Mouse (Mus musculus) midbrain, embryonic 10.5 days (tissue): ENCODE data around the gene Ncoa4. TPM values are rescaled to one million over a fixed set of nuclear protein-coding genes. Genes with fewer than 3 reads are reported as not detected.
A peak's percentile ranks its signal among the peaks of the same experiment; 100 is the strongest.

Source experiments
- DNase-seq: peaks from one replicate; pipeline ENCODE4 v3.0.0-alpha.2; 2017; ENCODE audit warnings: low spot score
- H3K27ac ChIP-seq: fragments of 300-500 bp; sonication (generic); replicated peaks from 2 replicates; pipeline ENCODE4 v1.5.1; 2016; ENCODE audit warnings: mild to moderate bottlenecking
- H3K27me3 ChIP-seq: fragments of 300-500 bp; sonication (generic); 2 replicates; pipeline ENCODE4 v1.6.1; 2016; ENCODE audit warnings: low read depth, mild to moderate bottlenecking; ENCODE audit not compliant: poor library complexity, severe bottlenecking
- H3K36me3 ChIP-seq: fragments of 300-500 bp; sonication (generic); 2 replicates; pipeline ENCODE4 v1.6.1; 2016; ENCODE audit warnings: mild to moderate bottlenecking, moderate library complexity
- H3K4me1 ChIP-seq: fragments of 300-500 bp; sonication (generic); 2 replicates; pipeline ENCODE4 v1.6.1; 2016
- H3K4me3 ChIP-seq: fragments of 300-500 bp; sonication (generic); 2 replicates; pipeline ENCODE4 v1.5.1; 2016; ENCODE audit warnings: mild to moderate bottlenecking, moderate library complexity
- H3K9me3 ChIP-seq: fragments of 300-500 bp; sonication (generic); replicated peaks from 2 replicates; pipeline ENCODE4 v1.6.1; 2016; ENCODE audit warnings: mild to moderate bottlenecking
- WGBS: fragments of 180-500 bp; shearing (Covaris S2); methylation state at CpG from one replicate; pipeline ENCODE4 v1.1.7; 2016; 5-methylcytosine and 5-hydroxymethylcytosine counted together
- polyA plus RNA-seq: library from polyadenylated mRNA; unstranded; fragments of >200 nt; fragmentation: Nextera tagmentation; extraction: Ambion mirVana; gene quantifications from 2 replicates; pipeline ENCODE4 v1.2.1, GENCODE M21; 2016

The Ncoa4 gene
- polyA plus RNA-seq, 1 experiment from 2014 or later: 71.1 TPM

DNA sequence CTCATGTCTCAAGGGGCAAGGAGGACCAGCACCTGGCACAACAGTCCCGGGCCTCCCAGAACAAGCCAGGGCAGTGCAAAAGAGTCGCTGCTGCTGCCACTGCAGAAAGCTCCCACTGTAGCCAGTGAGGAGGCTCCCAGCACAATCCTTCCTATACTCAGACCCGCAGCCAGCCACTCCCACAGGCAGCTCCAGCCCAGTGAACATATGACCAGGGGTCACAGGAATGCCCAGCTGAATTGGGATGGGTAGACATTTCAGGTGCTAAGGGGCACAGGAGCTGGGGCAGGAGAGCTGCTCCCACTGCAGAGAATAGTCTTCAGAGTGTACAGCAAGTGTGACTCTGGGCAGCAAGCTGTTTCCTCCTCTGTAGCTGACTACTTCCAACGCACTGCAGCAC lies 14.3 kb upstream of the Ncoa4 start:
- Histone ChIP-seq H3K27me3 (no peaks in the 10 kb centered on the region), H3K27ac (no peak overlapping the region), H3K36me3 (no peaks in the 10 kb centered on the region), H3K9me3 (peaks cover 13% of the 10 kb centered on the region), H3K4me1 (no peaks in the 10 kb centered on the region), H3K4me3 (no peak overlapping the region)
- WGBS: 74% methylated on average over 4 of the region's 4 CpGs
- DNase-seq: no peak

- Histone ChIP-seq H3K27ac (no peak overlapping the region), H3K36me3 (no peaks in the 10 kb centered on the region), H3K4me1 (no peaks in the 10 kb centered on the region), H3K9me3 (peaks cover 13% of the 10 kb centered on the region), H3K27me3 (no peaks in the 10 kb centered on the region), H3K4me3 (no peak overlapping the region)
- no peak for DNase-seq
- WGBS: 91% methylated on average over 7 of the region's 7 CpGs
These were observed 13.7 kb upstream of the Ncoa4 start for GRCm38 (mm10) chr14:32145809-32146511.

- no peak overlapping the region for H3K27ac ChIP-seq
- H3K27me3 ChIP-seq: no peaks in the 10 kb centered on the region
- H3K9me3 ChIP-seq: peaks cover 13% of the 10 kb centered on the region
- 83% methylated on average over 2 of the region's 2 CpGs for WGBS
- no peaks in the 10 kb centered on the region for H3K4me1 ChIP-seq
- no peaks in the 10 kb centered on the region for H3K36me3 ChIP-seq
- no peak overlapping the region for H3K4me3 ChIP-seq
- no peak for DNase-seq
These were observed 13.1 kb upstream of the Ncoa4 start for GRCm38 (mm10) chr14:32146578-32146977.

DNA sequence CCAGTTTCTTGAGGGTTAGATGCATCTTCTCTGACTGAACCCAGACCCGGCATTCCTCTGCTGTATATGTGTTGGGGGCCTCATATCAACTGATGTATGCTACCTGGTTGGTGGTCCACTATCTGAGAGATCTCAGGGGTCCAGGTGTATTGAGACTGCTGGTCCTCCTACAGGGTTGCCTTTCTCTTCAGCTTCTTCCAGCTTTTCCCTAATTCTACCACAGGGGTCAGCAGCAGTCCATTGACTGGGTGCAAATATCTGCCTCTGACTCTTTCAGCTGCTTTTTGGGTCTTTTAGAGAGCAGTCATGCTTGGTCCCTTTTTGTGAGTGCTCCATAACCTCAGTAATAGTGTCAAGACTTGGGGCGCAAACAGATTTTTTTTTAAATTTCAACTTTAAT lies 8.8 kb upstream of the Ncoa4 start:
- no peak for DNase-seq
- Histone ChIP-seq H3K27ac (no peak overlapping the region), H3K4me3 (no peak overlapping the region), H3K36me3 (no peaks in the 10 kb centered on the region), H3K4me1 (no peaks in the 10 kb centered on the region), H3K9me3 (peaks cover 13% of the 10 kb centered on the region), H3K27me3 (no peaks in the 10 kb centered on the region)
- WGBS: 88% methylated on average over 2 of the region's 2 CpGs

DNA sequence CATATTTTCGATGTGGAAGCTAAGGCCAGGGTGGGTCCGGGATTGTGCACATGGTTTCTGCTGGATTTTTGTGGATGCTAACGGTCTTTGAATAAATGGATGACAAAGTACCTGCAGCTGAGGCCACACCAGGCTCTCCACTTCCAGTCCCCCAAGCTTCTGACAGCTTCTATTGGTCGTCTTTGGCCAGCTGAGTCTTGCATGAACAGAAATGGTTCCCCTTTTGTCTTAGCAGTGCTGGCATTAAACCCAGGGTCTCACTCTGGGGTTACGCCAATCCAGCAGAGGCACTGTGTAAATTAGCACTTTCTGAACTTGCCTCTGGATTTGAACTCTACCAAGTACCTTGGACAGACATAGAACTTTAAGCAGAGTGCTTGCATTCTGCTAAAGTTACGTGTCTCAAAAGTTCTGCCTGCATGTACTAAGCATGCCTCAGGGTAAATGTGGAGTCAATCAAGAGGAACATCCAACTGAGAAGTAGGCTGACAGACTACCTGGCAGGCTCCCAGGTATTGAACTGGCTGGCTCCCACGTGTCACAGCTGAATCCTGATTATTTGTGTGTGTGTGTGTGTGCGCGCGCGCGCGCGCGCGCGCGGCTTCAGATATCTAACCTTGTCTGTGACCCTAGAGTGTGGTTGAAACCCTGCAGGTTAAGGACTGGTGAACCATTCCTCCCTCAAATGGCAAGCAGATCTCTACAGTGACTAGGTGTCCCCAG lies 7.3 kb upstream of the Ncoa4 start:
- WGBS: 93% methylated on average over 18 of the region's 18 CpGs
- no peaks in the 10 kb centered on the region for H3K36me3 ChIP-seq
- DNase-seq: no peak

DNA sequence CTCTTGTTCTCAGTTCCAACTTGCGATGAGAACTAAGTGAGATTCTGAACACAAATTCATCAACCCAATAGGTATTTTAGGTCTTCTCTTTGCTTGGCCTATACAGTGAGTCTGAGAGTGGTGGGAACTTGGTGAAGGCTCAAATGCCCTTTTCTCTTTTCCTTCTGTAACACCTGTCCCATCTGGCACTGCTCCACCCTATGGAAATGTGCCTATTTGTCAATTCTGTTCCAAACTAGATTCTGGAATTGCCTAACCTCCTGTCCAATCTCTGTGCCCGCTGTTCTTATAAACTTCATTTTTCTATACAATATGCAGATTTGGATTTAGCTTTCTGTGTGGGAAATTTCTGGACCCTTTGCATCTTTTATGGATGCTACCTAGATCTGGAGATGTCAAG lies 6.5 kb upstream of the Ncoa4 start:
- no peaks in the 10 kb centered on the region for H3K4me1 ChIP-seq
- WGBS: 99% methylated on average over 2 of the region's 2 CpGs
- no peaks in the 10 kb centered on the region for H3K36me3 ChIP-seq
- DNase-seq: no peak
- no peak overlapping the region for H3K4me3 ChIP-seq
- no peak overlapping the region for H3K27ac ChIP-seq
- no peaks in the 10 kb centered on the region for H3K27me3 ChIP-seq
- H3K9me3 ChIP-seq: peaks cover 3% of the 10 kb centered on the region; the same call in 1 of the 2 replicates

More for the DNA sequence above, 7.3 kb upstream of the Ncoa4 start:
- H3K4me3 ChIP-seq: no peak overlapping the region
- H3K27me3 ChIP-seq: no peaks in the 10 kb centered on the region
- H3K4me1 ChIP-seq: no peaks in the 10 kb centered on the region
- H3K27ac ChIP-seq: no peak overlapping the region
- peaks cover 9% of the 10 kb centered on the region for H3K9me3 ChIP-seq

DNA sequence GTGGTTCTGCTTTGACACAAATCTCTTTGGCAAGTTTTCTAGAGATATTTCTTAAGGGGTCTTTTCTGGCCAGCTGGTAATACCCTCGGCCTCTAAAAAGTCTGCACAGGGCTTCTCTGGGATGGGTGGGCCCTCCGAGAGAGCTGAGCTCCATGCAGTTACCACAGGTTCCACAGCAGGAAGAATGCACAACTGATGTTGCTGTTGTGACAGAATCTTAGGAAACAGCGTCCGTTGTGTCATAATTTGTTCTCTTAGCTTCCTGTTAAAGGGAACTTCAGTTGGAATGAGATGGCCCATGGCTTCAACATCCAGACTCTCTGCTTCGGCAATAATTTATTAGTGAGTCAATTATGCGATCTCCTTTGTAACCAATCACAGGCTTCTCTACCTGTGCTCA lies 4.9 kb upstream of the Ncoa4 start:
- 87% methylated on average over 6 of the region's 6 CpGs for WGBS
- Histone ChIP-seq H3K9me3 (no peaks in the 10 kb centered on the region), H3K27ac (no peak overlapping the region), H3K4me3 (no peak overlapping the region), H3K36me3 (no peaks in the 10 kb centered on the region), H3K4me1 (peaks cover 6% of the 10 kb centered on the region), H3K27me3 (no peaks in the 10 kb centered on the region)
- no peak for DNase-seq

GRCm38 (mm10) chr14:32159150-32159670 lies 455 bp upstream of the Ncoa4 start:
- DNase-seq: peak; percentile 17
- 32% methylated on average over 4 of the region's 4 CpGs for WGBS
- peak overlapping the region; percentile 92 for H3K27ac ChIP-seq

DNA sequence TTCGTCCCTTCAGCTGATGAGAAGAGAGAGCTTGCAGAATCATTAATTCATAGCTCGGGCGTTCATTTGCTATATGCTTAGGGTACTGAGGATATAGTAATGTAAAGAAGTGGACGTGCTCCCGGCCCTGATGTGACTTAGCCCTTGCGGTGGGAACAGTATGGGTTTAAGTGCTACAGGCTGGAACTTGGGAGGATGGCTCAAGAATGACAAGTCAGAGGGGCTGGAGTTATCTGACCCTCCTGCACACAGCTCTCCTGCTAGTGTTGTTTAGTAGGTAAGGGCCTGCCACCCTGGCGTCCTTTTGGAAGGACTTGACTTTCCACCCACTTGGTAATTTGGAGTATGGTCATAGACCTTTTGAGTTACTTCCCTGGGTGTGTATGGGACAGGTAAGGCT lies 898 bp downstream of the Ncoa4 start:
- Histone ChIP-seq H3K4me3 (peak overlapping the region; percentile 92), H3K27ac (peak overlapping the region; percentile 92), H3K36me3 (no peaks in the 10 kb centered on the region), H3K4me1 (peaks cover 28% of the 10 kb centered on the region), H3K27me3 (no peaks in the 10 kb centered on the region), H3K9me3 (no peaks in the 10 kb centered on the region)
- no peak for DNase-seq
- 44% methylated on average over 7 of the region's 7 CpGs for WGBS

More at GRCm38 (mm10) chr14:32159150-32159670, 455 bp upstream of the Ncoa4 start:
- H3K4me3 ChIP-seq: peak overlapping the region; percentile 92
- peaks cover 19% of the 10 kb centered on the region for H3K4me1 ChIP-seq
- no peaks in the 10 kb centered on the region for H3K36me3 ChIP-seq
- H3K27me3 ChIP-seq: no peaks in the 10 kb centered on the region
- H3K9me3 ChIP-seq: no peaks in the 10 kb centered on the region

DNA sequence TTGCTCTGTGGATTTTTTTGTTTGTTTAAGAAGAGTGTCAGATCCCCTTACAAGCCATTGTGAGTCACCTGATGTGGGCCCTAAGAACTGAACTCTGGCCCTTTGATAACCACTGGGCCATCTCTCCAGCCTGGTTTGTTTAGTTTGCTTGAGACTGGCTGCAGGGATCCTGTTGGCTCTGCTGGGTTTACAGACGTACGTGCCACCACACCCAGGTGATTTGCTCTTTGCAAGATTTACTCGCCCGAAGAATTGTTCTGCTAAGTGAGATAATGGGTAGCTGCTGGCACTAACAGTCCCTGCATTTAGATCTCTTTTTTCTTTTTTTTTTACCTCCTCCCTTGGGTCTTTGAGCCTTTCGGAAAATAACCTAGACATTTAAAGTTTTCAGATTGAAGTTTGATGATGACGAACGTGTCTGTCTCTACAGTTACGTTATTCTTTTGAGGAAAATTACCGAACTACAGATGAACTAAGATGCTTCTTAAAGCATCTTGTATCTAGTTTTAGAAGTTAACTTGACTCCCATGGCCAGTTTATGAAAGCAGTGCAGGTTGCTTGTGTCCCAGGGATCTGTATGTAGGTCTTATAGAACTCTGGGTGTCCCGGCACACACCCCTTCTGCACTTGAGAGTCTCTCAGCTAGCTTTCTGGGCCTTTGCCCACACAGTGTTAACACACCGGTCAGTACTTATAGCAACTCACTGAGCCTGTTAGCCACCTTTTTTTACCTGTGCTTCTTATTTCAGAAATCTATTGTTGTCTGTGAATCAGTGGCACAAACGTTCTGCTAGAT lies 1.6 kb downstream of the Ncoa4 start:
- no peak for DNase-seq
- H3K4me3 ChIP-seq: peak overlapping the region; percentile 92
- H3K9me3 ChIP-seq: no peaks in the 10 kb centered on the region
- WGBS: 89% methylated on average over 12 of the region's 12 CpGs
- H3K27ac ChIP-seq: no peak overlapping the region
- no peaks in the 10 kb centered on the region for H3K27me3 ChIP-seq
- no peaks in the 10 kb centered on the region for H3K36me3 ChIP-seq
- H3K4me1 ChIP-seq: peaks cover 32% of the 10 kb centered on the region

GRCm38 (mm10) chr14:32162231-32162630 lies 2.6 kb downstream of the Ncoa4 start:
- DNase-seq: no peak
- no peaks in the 10 kb centered on the region for H3K27me3 ChIP-seq
- no peak overlapping the region for H3K27ac ChIP-seq
- 95% methylated on average over 5 of the region's 5 CpGs for WGBS
- H3K9me3 ChIP-seq: no peaks in the 10 kb centered on the region
- H3K36me3 ChIP-seq: no peaks in the 10 kb centered on the region
- no peak overlapping the region for H3K4me3 ChIP-seq
- H3K4me1 ChIP-seq: peaks cover 32% of the 10 kb centered on the region

- no peak overlapping the region for H3K4me3 ChIP-seq
- no peaks in the 10 kb centered on the region for H3K36me3 ChIP-seq
- H3K9me3 ChIP-seq: no peaks in the 10 kb centered on the region
- peaks cover 35% of the 10 kb centered on the region for H3K4me1 ChIP-seq
- H3K27me3 ChIP-seq: no peaks in the 10 kb centered on the region
- H3K27ac ChIP-seq: no peak overlapping the region
- whole genome bisulfite sequencing: 90% methylated on average over 11 of the region's 11 CpGs
- no peak for DNase-seq
These were observed 3.7 kb downstream of the Ncoa4 start for GRCm38 (mm10) chr14:32163203-32163888.
